Mouse (Mus musculus): ENCODE data around the gene Scarb2.

DNA sequence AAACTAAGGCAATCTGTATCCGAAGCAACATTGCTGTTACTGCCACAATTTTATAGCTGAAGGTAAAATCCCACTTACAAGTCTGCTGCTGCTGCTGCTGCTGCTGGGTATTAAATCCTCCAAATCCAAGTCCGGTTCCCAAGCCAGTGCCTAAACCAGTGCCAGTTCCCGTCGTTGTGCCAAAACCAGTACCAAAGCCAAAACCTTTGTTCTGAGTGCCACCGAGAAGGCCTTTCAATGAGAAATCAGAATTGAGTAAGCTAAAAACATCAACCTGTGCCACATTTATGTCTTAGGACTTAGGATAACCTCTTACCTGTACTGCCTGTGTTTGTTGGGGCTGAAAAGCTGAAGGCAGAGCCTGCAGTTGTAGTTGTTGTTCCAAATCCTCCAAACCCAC lies 75.9 kb downstream of the Scarb2 start:
- TF ChIP-seq CTCF (IDR thresholded peaks at IDR 0.05; ENCODE audit: low read depth, low read length): no peak
- no peak for TF ChIP-seq POLR2A (IDR thresholded peaks at IDR 0.05; ENCODE audit: extremely low read depth, insufficient read depth, low read length)
